Mouse (Mus musculus) heart, embryonic 10.5 days (tissue): Measurements from ENCODE around the gene Olfr281. TPM values are rescaled to one million over a fixed set of nuclear protein-coding genes. Genes with fewer than 3 reads are reported as not detected.
"Not testable (repeated sequence)": the region's sequence is repeated elsewhere in the genome, so short reads cannot be mapped to it uniquely, and the experiment has no call there.

ENCODE experiments used
- DNase-seq: peaks from one replicate; pipeline ENCODE4 v3.0.0-alpha.2; 2017; ENCODE audit warnings: low spot score
- H3K27ac ChIP-seq: fragments of 300-500 bp; sonication (generic); 2 replicates; pipeline ENCODE4 v1.5.1; 2016; ENCODE audit warnings: mild to moderate bottlenecking
- H3K27me3 ChIP-seq: fragments of 300-500 bp; sonication (generic); 2 replicates; pipeline ENCODE4 v1.6.1; 2016; ENCODE audit warnings: mild to moderate bottlenecking; ENCODE audit not compliant: poor library complexity, insufficient read depth, severe bottlenecking
- H3K36me3 ChIP-seq: fragments of 300-500 bp; sonication (generic); 2 replicates; pipeline ENCODE4 v1.6.1; 2016; ENCODE audit warnings: mild to moderate bottlenecking, moderate library complexity
- H3K4me1 ChIP-seq: fragments of 300-500 bp; sonication (generic); 2 replicates; pipeline ENCODE4 v1.6.1; 2016; ENCODE audit warnings: mild to moderate bottlenecking
- H3K4me3 ChIP-seq: fragments of 300-500 bp; sonication (generic); 2 replicates; pipeline ENCODE4 v1.5.1; 2016; ENCODE audit warnings: mild to moderate bottlenecking, moderate library complexity
- H3K9me3 ChIP-seq: fragments of 300-500 bp; sonication (generic); 2 replicates; pipeline ENCODE4 v1.6.1; 2016; ENCODE audit warnings: mild to moderate bottlenecking, moderate library complexity
- WGBS: fragments of 180-500 bp; shearing (Covaris S2); methylation state at CpG from one replicate; pipeline ENCODE4 v1.1.7; 2016; 5-methylcytosine and 5-hydroxymethylcytosine counted together
- polyA plus RNA-seq: library from polyadenylated mRNA; unstranded; fragments of >200 nt; fragmentation: Nextera tagmentation; extraction: Ambion mirVana; gene quantifications from 2 replicates; pipeline ENCODE4 v1.2.1, GENCODE M21; 2016

Olfr281 gene
- not detected in 2 replicates for polyA plus RNA-seq

- no peak within 1 kb of the TSS for H3K27ac ChIP-seq
- WGBS, result 86% methylated on average over 7 of the region's 7 CpGs
- H3K27me3 ChIP-seq, result no peaks in the 10 kb centered on the region
These were observed at the start of gene Olfr281 for GRCm38 (mm10) chr15:98452288-98452687. TSS of gene Olfr281 (plus strand) at chr15:98452588.

GRCm38 (mm10) chr15:98408406-98409060, 43.9 kb upstream of the Olfr281 start:
- no peaks in the 10 kb centered on the region for H3K36me3 ChIP-seq
- DNase-seq, result no peak
- H3K9me3 ChIP-seq, result no peaks in the 10 kb centered on the region
- WGBS, result 66% methylated on average over 17 of the region's 17 CpGs
- no peaks in the 10 kb centered on the region for H3K4me1 ChIP-seq
- no peaks in the 10 kb centered on the region for H3K27me3 ChIP-seq
- no peak overlapping the region for H3K27ac ChIP-seq
- no peak overlapping the region for H3K4me3 ChIP-seq

More at GRCm38 (mm10) chr15:98452288-98452687, at the start of gene Olfr281:
- Histone ChIP-seq H3K9me3 (no peaks in the 10 kb centered on the region), H3K36me3 (no peaks in the 10 kb centered on the region), H3K4me1 (no peaks in the 10 kb centered on the region), H3K4me3 (no peak within 1 kb of the TSS)
- no peak for DNase-seq

GRCm38 (mm10) chr15:98409635-98410034, 42.8 kb upstream of the Olfr281 start:
- no peak for DNase-seq
- Histone ChIP-seq H3K27ac (no peak overlapping the region), H3K4me1 (no peaks in the 10 kb centered on the region), H3K4me3 (no peak overlapping the region), H3K27me3 (no peaks in the 10 kb centered on the region), H3K9me3 (no peaks in the 10 kb centered on the region), H3K36me3 (no peaks in the 10 kb centered on the region)
- 88% methylated on average over 2 of the region's 2 CpGs for WGBS

DNA sequence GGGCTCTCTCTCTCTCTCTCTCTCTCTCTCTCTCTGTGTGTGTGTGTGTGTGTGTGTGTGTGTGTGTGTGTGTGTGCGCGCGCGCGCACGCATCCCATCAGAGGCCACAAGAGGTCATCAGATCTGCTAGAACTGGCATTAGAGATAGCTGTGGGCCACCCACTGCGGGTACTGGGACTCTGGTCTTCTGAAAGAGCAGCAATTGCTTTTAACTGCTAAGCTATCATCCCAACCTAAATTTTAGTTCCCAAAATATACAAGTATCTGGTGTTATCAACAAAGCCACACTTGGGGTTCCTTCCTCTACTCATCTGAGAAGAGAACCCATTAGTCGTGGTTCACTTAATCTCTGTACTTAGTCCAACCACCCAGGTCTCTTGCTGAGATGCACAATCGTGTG, 42.1 kb upstream of the Olfr281 start:
- H3K27me3 ChIP-seq, result no peaks in the 10 kb centered on the region
- 89% methylated on average over 9 of the region's 9 CpGs for WGBS
- no peak overlapping the region for H3K27ac ChIP-seq
- no peak overlapping the region for H3K4me3 ChIP-seq
- DNase-seq, result no peak
- no peaks in the 10 kb centered on the region for H3K4me1 ChIP-seq
- H3K9me3 ChIP-seq, result no peaks in the 10 kb centered on the region
- H3K36me3 ChIP-seq, result no peaks in the 10 kb centered on the region

DNA sequence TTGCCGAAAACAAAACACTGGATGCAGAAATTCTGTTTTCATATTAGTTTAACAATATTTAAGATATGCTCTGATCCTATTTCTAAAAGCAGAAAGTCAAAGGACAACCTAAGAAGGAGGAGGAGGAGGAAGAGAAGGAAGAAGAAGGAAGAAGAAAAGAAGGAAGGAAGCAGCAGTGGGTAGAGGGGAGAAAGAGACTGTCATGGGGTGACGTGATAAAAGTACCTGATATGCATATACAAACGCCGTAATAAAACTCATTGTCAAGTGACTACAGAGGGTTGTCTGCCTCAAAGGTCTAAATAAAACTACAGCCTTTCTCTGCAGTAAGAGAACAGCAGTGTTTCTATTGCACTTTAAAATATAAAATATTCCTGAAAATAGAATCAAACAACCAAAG, 36.4 kb upstream of the Olfr281 start:
- Histone ChIP-seq H3K27me3 (no peaks in the 10 kb centered on the region), H3K36me3 (no peaks in the 10 kb centered on the region), H3K4me3 (no peak overlapping the region), H3K4me1 (no peaks in the 10 kb centered on the region), H3K9me3 (no peaks in the 10 kb centered on the region), H3K27ac (no peak overlapping the region)
- WGBS, result 85% methylated on average over 4 of the region's 4 CpGs
- no peak for DNase-seq

DNA sequence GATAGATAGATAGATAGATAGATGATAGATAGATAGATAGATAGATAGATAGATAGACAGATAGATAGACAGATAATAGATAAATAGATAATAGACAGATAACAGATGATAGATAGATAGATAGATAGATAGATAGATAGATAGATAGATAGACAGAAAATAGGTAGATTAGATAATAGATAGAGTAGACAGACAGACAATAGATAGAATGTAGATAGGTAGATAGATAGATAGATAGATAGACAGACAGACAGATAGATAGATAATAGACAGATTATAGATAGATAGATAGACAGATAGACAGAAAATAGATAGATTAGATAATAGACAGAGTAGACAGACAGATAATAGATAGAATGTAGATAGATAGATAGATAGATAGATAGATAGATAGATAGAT, 35.6 kb upstream of the Olfr281 start:
- DNase-seq, H3K4me1 ChIP-seq, H3K9me3 ChIP-seq, H3K4me3 ChIP-seq, H3K36me3 ChIP-seq, H3K27ac ChIP-seq, H3K27me3 ChIP-seq: not testable (repeated sequence)

- H3K4me1 ChIP-seq, H3K27ac ChIP-seq, DNase-seq, H3K27me3 ChIP-seq, H3K9me3 ChIP-seq, H3K36me3 ChIP-seq, H3K4me3 ChIP-seq: not testable (repeated sequence)
- WGBS, result 67% methylated on average over 2 of the region's 3 CpGs
These were observed 35.1 kb upstream of the Olfr281 start for GRCm38 (mm10) chr15:98417285-98417684.

DNA sequence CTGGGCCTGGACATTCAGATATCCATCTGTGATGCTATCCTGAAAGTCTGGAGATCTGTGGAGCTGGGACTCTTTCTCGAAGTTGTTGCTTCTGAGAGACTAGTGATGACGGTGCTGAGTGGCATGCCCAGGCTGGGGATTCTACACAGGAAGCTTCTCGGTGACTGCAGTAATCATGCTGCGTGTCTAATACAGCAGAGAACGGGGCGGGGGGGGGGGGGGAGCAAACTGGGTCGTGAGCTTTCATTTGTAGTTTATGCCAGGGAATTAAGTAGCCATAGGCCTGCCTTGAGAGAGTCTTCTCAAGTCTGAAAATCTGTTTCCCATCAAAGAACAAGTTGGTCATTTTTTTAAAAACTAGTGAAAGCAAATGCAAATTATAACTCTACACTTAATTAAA, 34.3 kb upstream of the Olfr281 start:
- H3K27ac ChIP-seq, result no peak overlapping the region
- no peaks in the 10 kb centered on the region for H3K9me3 ChIP-seq
- H3K27me3 ChIP-seq, result no peaks in the 10 kb centered on the region
- 61% methylated on average over 7 of the region's 7 CpGs for WGBS
- no peaks in the 10 kb centered on the region for H3K4me1 ChIP-seq
- H3K36me3 ChIP-seq, result no peaks in the 10 kb centered on the region
- H3K4me3 ChIP-seq, result no peak overlapping the region
- no peak for DNase-seq

DNA sequence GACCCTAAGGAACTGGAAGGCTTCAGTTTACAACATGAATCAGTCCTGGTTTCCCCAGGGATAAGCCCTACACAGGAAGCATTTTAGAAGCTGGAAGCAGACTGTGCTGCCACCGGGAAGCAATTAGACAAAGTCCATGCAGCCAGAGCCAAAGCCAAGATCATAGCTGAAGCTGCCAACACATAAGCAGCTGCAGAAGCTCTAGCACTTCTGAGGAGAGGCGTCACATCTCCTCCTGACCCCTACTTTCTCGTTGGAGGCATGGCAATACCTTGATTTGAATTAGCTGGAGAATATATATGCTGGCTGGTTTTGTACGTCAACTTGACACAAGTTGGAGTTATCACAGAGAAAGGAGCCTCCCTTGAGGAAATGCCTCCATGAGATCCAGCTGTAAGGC, 31.5 kb upstream of the Olfr281 start:
- Histone ChIP-seq H3K27me3 (no peaks in the 10 kb centered on the region), H3K27ac (no peak overlapping the region), H3K4me3 (no peak overlapping the region), H3K4me1 (no peaks in the 10 kb centered on the region), H3K9me3 (no peaks in the 10 kb centered on the region), H3K36me3 (no peaks in the 10 kb centered on the region)
- WGBS, result 62% methylated on average over 4 of the region's 4 CpGs
- no peak for DNase-seq

DNA sequence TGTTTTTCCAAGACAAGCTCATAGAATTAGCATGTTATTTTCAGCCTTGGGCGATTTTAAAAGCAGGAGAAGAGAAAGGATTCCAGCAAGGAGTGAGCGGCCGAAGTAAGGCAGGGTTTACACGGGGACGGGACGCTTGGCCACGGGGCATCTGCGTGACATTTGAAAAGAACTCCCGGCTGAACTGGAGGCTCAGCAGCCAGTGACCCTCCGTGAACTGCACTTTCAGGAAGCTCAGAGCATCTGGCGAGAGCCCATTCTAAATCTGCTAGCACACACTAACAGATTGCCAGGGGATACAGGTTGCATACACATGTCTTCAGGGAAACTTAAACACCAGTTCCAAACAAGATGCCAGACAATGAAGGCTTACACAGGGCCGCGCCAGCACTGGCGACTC, 28.1 kb upstream of the Olfr281 start:
- 78% methylated on average over 14 of the region's 14 CpGs for WGBS
- DNase-seq, result no peak
- H3K36me3 ChIP-seq, result no peaks in the 10 kb centered on the region
- no peak overlapping the region for H3K4me3 ChIP-seq
- no peaks in the 10 kb centered on the region for H3K9me3 ChIP-seq
- H3K27ac ChIP-seq, result no peak overlapping the region
- no peaks in the 10 kb centered on the region for H3K27me3 ChIP-seq
- no peaks in the 10 kb centered on the region for H3K4me1 ChIP-seq

DNA sequence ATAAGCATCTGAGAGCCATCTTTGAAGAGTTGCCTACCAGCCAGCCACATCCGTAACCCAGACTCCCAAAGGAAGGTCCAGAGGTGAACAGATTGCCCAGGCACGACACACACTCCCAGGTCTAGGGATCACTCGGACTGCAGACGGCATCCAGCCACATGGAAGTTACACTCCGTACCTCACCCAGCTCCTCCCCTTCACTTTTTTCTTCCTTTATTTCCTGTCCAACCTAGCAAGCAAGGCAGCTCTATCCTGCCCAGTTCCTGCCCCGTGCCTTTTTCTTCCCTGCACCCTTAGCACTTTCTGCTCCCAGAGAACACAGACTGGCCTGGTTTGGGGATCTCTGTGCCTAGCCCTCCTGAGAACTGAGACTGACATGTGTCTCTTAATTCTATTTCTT, 27.6 kb upstream of the Olfr281 start:
- H3K4me1 ChIP-seq, result no peaks in the 10 kb centered on the region
- DNase-seq, result no peak
- 68% methylated on average over 6 of the region's 6 CpGs for WGBS
- no peak overlapping the region for H3K4me3 ChIP-seq
- H3K27ac ChIP-seq, result no peak overlapping the region
- no peaks in the 10 kb centered on the region for H3K9me3 ChIP-seq
- H3K27me3 ChIP-seq, result no peaks in the 10 kb centered on the region
- H3K36me3 ChIP-seq, result no peaks in the 10 kb centered on the region

- Histone ChIP-seq H3K27me3 (no peaks in the 10 kb centered on the region), H3K36me3 (no peaks in the 10 kb centered on the region), H3K9me3 (no peaks in the 10 kb centered on the region), H3K27ac (no peak overlapping the region), H3K4me3 (no peak overlapping the region), H3K4me1 (no peaks in the 10 kb centered on the region)
- no peak for DNase-seq
- WGBS, result 84% methylated on average over 7 of the region's 7 CpGs
These were observed 27.2 kb upstream of the Olfr281 start for GRCm38 (mm10) chr15:98425188-98425587.

GRCm38 (mm10) chr15:98430925-98431324, 21.5 kb upstream of the Olfr281 start, which contains the start of gene Olfr282:
TSS of gene Olfr282 (plus strand) at chr15:98431225.
- DNase-seq, H3K27ac ChIP-seq, H3K4me1 ChIP-seq, H3K27me3 ChIP-seq, H3K4me3 ChIP-seq, H3K9me3 ChIP-seq, H3K36me3 ChIP-seq: not testable (repeated sequence)
- whole genome bisulfite sequencing, result 69% methylated on average over 5 of the region's 5 CpGs

DNA sequence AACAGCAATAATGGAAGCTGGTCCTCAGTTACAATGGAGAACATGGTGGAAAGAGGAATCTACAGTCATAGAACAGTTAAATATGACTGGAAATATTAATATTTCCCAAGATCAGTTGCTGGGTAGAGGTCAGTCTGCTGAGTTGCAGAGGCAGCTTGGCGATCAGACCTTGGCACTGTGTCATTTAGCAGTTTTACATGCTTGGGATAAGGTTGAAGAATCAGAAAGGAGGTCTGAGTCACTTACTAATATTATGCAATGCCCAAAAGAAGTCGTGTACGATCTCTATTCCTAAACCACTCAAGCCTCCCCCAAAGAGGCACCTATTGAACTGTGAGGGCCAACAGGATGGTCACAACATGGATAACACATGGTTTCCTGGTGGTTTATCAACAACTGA, 7.8 kb upstream of the Olfr281 start:
- H3K9me3 ChIP-seq, result no peaks in the 10 kb centered on the region
- no peaks in the 10 kb centered on the region for H3K27me3 ChIP-seq
- H3K27ac ChIP-seq, result no peak overlapping the region
- WGBS, result 66% methylated on average over 3 of the region's 3 CpGs
- H3K36me3 ChIP-seq, result no peaks in the 10 kb centered on the region
- no peaks in the 10 kb centered on the region for H3K4me1 ChIP-seq
- DNase-seq, result no peak
- no peak overlapping the region for H3K4me3 ChIP-seq
